Mouse (Mus musculus): Measurements from ENCODE around the gene Nfxl1.

DNA sequence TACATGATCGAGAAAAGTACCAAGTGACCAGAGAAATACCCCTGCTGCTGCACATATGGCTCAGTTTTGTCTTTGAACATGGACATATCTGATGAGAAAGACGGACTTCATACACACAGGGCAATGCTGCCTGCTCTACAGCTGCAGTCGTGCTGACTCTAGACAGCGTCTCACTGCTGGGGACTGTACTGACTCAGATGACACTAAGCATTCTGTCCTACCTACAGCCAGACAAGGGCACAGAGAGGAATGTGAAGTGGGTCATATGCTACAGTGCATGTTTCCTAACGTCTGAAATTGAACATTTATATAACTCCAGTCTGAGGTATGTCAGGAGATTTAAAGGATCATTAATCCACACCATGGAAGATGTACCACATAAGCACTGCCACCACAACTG, 45.7 kb downstream of the Nfxl1 start:
- TF ChIP-seq EP300 (IDR thresholded peaks at IDR 0.05; ENCODE audit: low read depth): no peak
- TF ChIP-seq CTCF (IDR thresholded peaks at IDR 0.05; ENCODE audit: low read depth): no peak

Measured in heart, postnatal 0 days (tissue).